Mouse (Mus musculus): ENCODE measurements around the gene Dnajc30. TPM values are rescaled to one million over a fixed set of nuclear protein-coding genes. Genes with fewer than 3 reads are reported as not detected.

Gene Dnajc30
- total RNA-seq, 2 experiments from 2014 or later = 39.1 to 43.1 TPM

GRCm38 (mm10) chr5:135072720-135073119 lies 8.7 kb downstream of the Dnajc30 start:
- H3K27ac ChIP-seq = 0 out of 2 replicates have a peak overlapping the region, but pooled peaks have one; percentile 36
- peak; percentile 11; the same call in 1 of the 2 replicates for TF ChIP-seq CTCF (conservative IDR thresholded peaks at IDR 0.05)
- peak in 1 of 2 experiments; percentile 26 for DNase-seq (ENCODE audit: low spot score in 2 of 2)
- no peak overlapping the region for H3K4me3 ChIP-seq

- H3K4me3 ChIP-seq = no peak overlapping the region
- H3K27ac ChIP-seq = 0 out of 2 replicates have a peak overlapping the region, but pooled peaks have one; percentile 36
- no peak for DNase-seq (ENCODE audit: low spot score in 2 of 2)
- TF ChIP-seq CTCF (conservative IDR thresholded peaks at IDR 0.05) = no peak
Observed at GRCm38 (mm10) chr5:135073349-135074150, 9.5 kb downstream of the Dnajc30 start.

- H3K4me3 ChIP-seq = no peak overlapping the region
- TF ChIP-seq CTCF (conservative IDR thresholded peaks at IDR 0.05) = peak; percentile 60
- no peak for DNase-seq (ENCODE audit: low spot score in 2 of 2)
- H3K27ac ChIP-seq = no peak overlapping the region
Observed at GRCm38 (mm10) chr5:135075655-135076054, 11.7 kb downstream of the Dnajc30 start.

- Histone ChIP-seq H3K4me3 (peak overlapping the region; percentile 81; the same call in 1 of the 2 replicates), H3K27ac (peak overlapping the region; percentile 94)
- no peak for TF ChIP-seq CTCF (conservative IDR thresholded peaks at IDR 0.05)
- no peak for DNase-seq (ENCODE audit: low spot score in 2 of 2)
Observed at GRCm38 (mm10) chr5:135076368-135076767, 12.4 kb downstream of the Dnajc30 start.

GRCm38 (mm10) chr5:135076931-135077505 lies 13.0 kb downstream of the Dnajc30 start:
- Histone ChIP-seq H3K27ac (peak overlapping the region; percentile 94), H3K4me3 (peak overlapping the region; percentile 81)
- TF ChIP-seq CTCF (conservative IDR thresholded peaks at IDR 0.05) = no peak
- peak; percentile 51 to 56 for DNase-seq (ENCODE audit: low spot score in 2 of 2)

GRCm38 (mm10) chr5:135077564-135078481 lies 13.8 kb downstream of the Dnajc30 start, which contains the start of gene Vps37d:
TSS of gene Vps37d (minus strand) at chr5:135078266.
- DNase-seq (ENCODE audit: low spot score in 2 of 2) = peak; percentile 91 to 99
- Histone ChIP-seq H3K4me3 (peak within 1 kb of the TSS; percentile 81), H3K27ac (peak within 1 kb of the TSS; percentile 94)
- peak; percentile 82 for TF ChIP-seq CTCF (conservative IDR thresholded peaks at IDR 0.05)

- TF ChIP-seq CTCF (conservative IDR thresholded peaks at IDR 0.05) = no peak; the same call in none of the 2 replicates
- Histone ChIP-seq H3K4me3 (peak overlapping the region; percentile 81), H3K27ac (no peak overlapping the region; the same call in 1 of the 2 replicates)
- DNase-seq (ENCODE audit: low spot score in 2 of 2) = no peak
Observed at GRCm38 (mm10) chr5:135078482-135078810, 14.4 kb downstream of the Dnajc30 start.

- no peak overlapping the region for H3K27ac ChIP-seq
- no peak for TF ChIP-seq CTCF (conservative IDR thresholded peaks at IDR 0.05)
- DNase-seq (ENCODE audit: low spot score in 2 of 2) = no peak
- H3K4me3 ChIP-seq = no peak overlapping the region
Observed at GRCm38 (mm10) chr5:135079578-135079977, 15.6 kb downstream of the Dnajc30 start.

GRCm38 (mm10) chr5:135080539-135080938 lies 16.5 kb downstream of the Dnajc30 start:
- TF ChIP-seq CTCF (conservative IDR thresholded peaks at IDR 0.05) = no peak
- H3K27ac ChIP-seq = no peak overlapping the region

GRCm38 (mm10) chr5:135086871-135087270 lies 22.9 kb downstream of the Dnajc30 start:
- TF ChIP-seq CTCF (conservative IDR thresholded peaks at IDR 0.05) = no peak
- Histone ChIP-seq H3K4me3 (no peak overlapping the region), H3K27ac (no peak overlapping the region)
- DNase-seq (ENCODE audit: low spot score in 2 of 2) = no peak

More at GRCm38 (mm10) chr5:135080539-135080938, 16.5 kb downstream of the Dnajc30 start:
- no peak overlapping the region for H3K4me3 ChIP-seq
- DNase-seq (ENCODE audit: low spot score in 2 of 2) = no peak

- 0 out of 2 replicates have a peak, but pooled peaks have one; percentile 6 for TF ChIP-seq CTCF (conservative IDR thresholded peaks at IDR 0.05)
- no peak for DNase-seq (ENCODE audit: low spot score in 2 of 2)
- no peak within 1 kb of the TSS for H3K4me3 ChIP-seq
Observed at GRCm38 (mm10) chr5:135089653-135090052, 25.7 kb downstream of the Dnajc30 start, which contains the start of gene Mlxipl. TSS of gene Mlxipl (plus strand) at chr5:135089890.

GRCm38 (mm10) chr5:135100981-135101380 lies 37.0 kb downstream of the Dnajc30 start:
- H3K4me3 ChIP-seq = no peak overlapping the region
- no peak overlapping the region for H3K27ac ChIP-seq
- no peak for DNase-seq (ENCODE audit: low spot score in 2 of 2)
- no peak for TF ChIP-seq CTCF (conservative IDR thresholded peaks at IDR 0.05)

More at GRCm38 (mm10) chr5:135089653-135090052, 25.7 kb downstream of the Dnajc30 start, which contains the start of gene Mlxipl:
- H3K27ac ChIP-seq = no peak within 1 kb of the TSS

Data from layer of hippocampus, adult 2 months (tissue).